20 mouse cellular contexts compared by ENCODE assay signal in genomic region chr9:61755311-61755710, GRCm38 (mm10).
DNase-seq lines count a peak whose midpoint lies in the region; ATAC-seq lines count a peak whose summit lies in the region.
"Had no signal": no experiment of that assay in that cellular context is flagged by ENCODE, and none has a peak within 500 bp of the region (broad histone marks: within the 10 kb centered on the region; RNA-seq: fewer than 3 reads in every experiment).

No protein-coding gene starts in this region.

- no peaks in the 10 kb centered on the region for H3K9me3 ChIP-seq in hindbrain, embryonic 10.5 days
- no peaks in the 10 kb centered on the region for H3K9me3 ChIP-seq in hindbrain, embryonic 11.5 days (ENCODE audit: control insufficient read depth, low read length)
- no peaks in the 10 kb centered on the region; the same call in 1 of the 2 replicates for H3K9me3 ChIP-seq in midbrain, embryonic 13.5 days
- H3K9me3 ChIP-seq: heart, embryonic 15.5 days; midbrain, embryonic 12.5 days had no signal

- peaks cover 29% of the 10 kb centered on the region for H3K4me1 ChIP-seq in hindbrain, embryonic 10.5 days (replicated peaks)
- peaks cover 2% of the 10 kb centered on the region; the same call in 1 of the 2 replicates for H3K4me1 ChIP-seq in hindbrain, embryonic 11.5 days (replicated peaks; ENCODE audit: control insufficient read depth, insufficient read depth, low read length)
- H3K4me1 ChIP-seq in midbrain, embryonic 13.5 days (replicated peaks) = peaks cover 40% of the 10 kb centered on the region

- no peaks in the 10 kb centered on the region for H3K36me3 ChIP-seq in hindbrain, embryonic 10.5 days
- H3K36me3 ChIP-seq in hindbrain, embryonic 11.5 days (ENCODE audit: control insufficient read depth, insufficient read depth, low read length) = no peaks in the 10 kb centered on the region
- no peaks in the 10 kb centered on the region for H3K36me3 ChIP-seq in midbrain, embryonic 13.5 days
- H3K36me3 ChIP-seq: heart, embryonic 15.5 days; midbrain, embryonic 12.5 days had no signal

- H3K27ac ChIP-seq in hindbrain, embryonic 10.5 days = peak overlapping the region; percentile 62
- no peak overlapping the region for H3K27ac ChIP-seq in hindbrain, embryonic 11.5 days (ENCODE audit: low read depth, low read length)
- peak overlapping the region; percentile 74; the same call in 1 of the 2 replicates for H3K27ac ChIP-seq in midbrain, embryonic 13.5 days
- H3K27ac ChIP-seq: heart, embryonic 15.5 days; macrophage; midbrain, embryonic 12.5 days had no signal

- no peak overlapping the region for H3K4me3 ChIP-seq in hindbrain, embryonic 10.5 days
- H3K4me3 ChIP-seq in hindbrain, embryonic 11.5 days (ENCODE audit: low read depth, low read length) = no peak overlapping the region
- no peak overlapping the region for H3K4me3 ChIP-seq in midbrain, embryonic 13.5 days (replicated peaks)
- H3K4me3 ChIP-seq: heart, embryonic 15.5 days; midbrain, embryonic 12.5 days had no signal

- 87% methylated on average over 3 of the region's 3 CpGs for WGBS in hindbrain, embryonic 10.5 days
- 82% methylated on average over 3 of the region's 3 CpGs for WGBS in hindbrain, embryonic 11.5 days
- 61% methylated on average over 3 of the region's 3 CpGs for WGBS in midbrain, embryonic 13.5 days

- no peak for ATAC-seq in hindbrain, embryonic 11.5 days (ENCODE audit: low FRiP score)
- peak; percentile 22; the same call in 1 of the 2 replicates for ATAC-seq in midbrain, embryonic 13.5 days
- ATAC-seq: activated CD4-positive, CD25-positive, alpha-beta regulatory T cell, adult 4 months had no signal

- no peak for DNase-seq in hindbrain, embryonic 10.5 days (ENCODE audit: low spot score)
- DNase-seq in hindbrain, embryonic 11.5 days (ENCODE audit: low spot score) = no peak
- DNase-seq in retina, postnatal 1 day = peak; percentile 20
- no peak for DNase-seq in retina, embryonic 14.5 days (ENCODE audit: low spot score)
- no peak for DNase-seq in left cerebral cortex, adult 8-10 months (ENCODE audit: low spot score in 2 of 2)
- DNase-seq in lung, postnatal 4 days = no peak
- DNase-seq in spleen, postnatal 10 days (ENCODE audit: low spot score in 2 of 2) = no peak
- DNase-seq: adrenal gland, adult 8-10 months; cerebellum, adult 8-10 months; heart, postnatal 36 days; kidney, adult 2 months; kidney, postnatal 10 days; right cerebral cortex, postnatal 25 days; spleen, adult 18-20 months; thymus, postnatal 4 days had no signal

- H3K9ac ChIP-seq in hindbrain, embryonic 11.5 days (ENCODE audit: low read depth, low read length) = no peak overlapping the region
- H3K9ac ChIP-seq in midbrain, embryonic 13.5 days (replicated peaks) = no peak overlapping the region
- H3K9ac ChIP-seq: heart, embryonic 15.5 days; midbrain, embryonic 12.5 days had no signal

- H3K27me3 ChIP-seq in hindbrain, embryonic 10.5 days (ENCODE audit: insufficient read depth, poor library complexity, severe bottlenecking) = peaks cover 8% of the 10 kb centered on the region; the same call in 1 of the 2 replicates
- H3K27me3 ChIP-seq in hindbrain, embryonic 11.5 days (ENCODE audit: control insufficient read depth, insufficient read depth, low read length) = no peaks in the 10 kb centered on the region
- H3K27me3 ChIP-seq in midbrain, embryonic 13.5 days = no peaks in the 10 kb centered on the region

- no peak overlapping the region for H3K4me2 ChIP-seq in hindbrain, embryonic 11.5 days (replicated peaks; ENCODE audit: low read depth, low read length)
- no peak overlapping the region for H3K4me2 ChIP-seq in midbrain, embryonic 13.5 days (replicated peaks)
- H3K4me2 ChIP-seq: heart, embryonic 15.5 days; midbrain, embryonic 12.5 days had no signal
